Mouse (Mus musculus): Measurements from ENCODE around the gene 4933428G20Rik. TPM values are rescaled to one million over a fixed set of nuclear protein-coding genes. Genes with fewer than 3 reads are reported as not detected.

4933428G20Rik gene
- polyA plus RNA-seq, 1 experiment from 2014 or later, result 0.25 TPM

GRCm38 (mm10) chr11:97539622-97540021, 39.5 kb upstream of the 4933428G20Rik start:
- DNase-seq (ENCODE audit: low spot score) (no peak), ATAC-seq (ENCODE audit: low FRiP score, low TSS enrichment) (no peak)
- 75% methylated on average over 5 of the region's 5 CpGs for WGBS
- no peak for TF ChIP-seq CTCF (IDR thresholded peaks at IDR 0.05; ENCODE audit: low read depth)
- no peak for TF ChIP-seq EP300 (optimal IDR thresholded peaks at IDR 0.05)
- H3K9ac ChIP-seq (ENCODE audit: low read length), result no peak overlapping the region
- H3K4me2 ChIP-seq (replicated peaks; ENCODE audit: low read depth), result no peak overlapping the region
- H3K36me3 ChIP-seq (ENCODE audit: control insufficient read depth, insufficient read depth, low read length), result no peaks in the 10 kb centered on the region
- 0 out of 2 replicates have a peak, but pooled peaks cover 2% of the 10 kb centered on the region for H3K4me1 ChIP-seq (replicated peaks; ENCODE audit: control insufficient read depth, insufficient read depth)
- H3K4me3 ChIP-seq (ENCODE audit: low read depth, low read length), result no peak overlapping the region
- H3K27ac ChIP-seq (replicated peaks), result no peak overlapping the region
- no peaks in the 10 kb centered on the region for H3K9me3 ChIP-seq (ENCODE audit: control insufficient read depth, low read length)
- peaks cover 7% of the 10 kb centered on the region; the same call in 1 of the 2 replicates for H3K27me3 ChIP-seq (ENCODE audit: control insufficient read depth, insufficient read depth, low read length)

DNA sequence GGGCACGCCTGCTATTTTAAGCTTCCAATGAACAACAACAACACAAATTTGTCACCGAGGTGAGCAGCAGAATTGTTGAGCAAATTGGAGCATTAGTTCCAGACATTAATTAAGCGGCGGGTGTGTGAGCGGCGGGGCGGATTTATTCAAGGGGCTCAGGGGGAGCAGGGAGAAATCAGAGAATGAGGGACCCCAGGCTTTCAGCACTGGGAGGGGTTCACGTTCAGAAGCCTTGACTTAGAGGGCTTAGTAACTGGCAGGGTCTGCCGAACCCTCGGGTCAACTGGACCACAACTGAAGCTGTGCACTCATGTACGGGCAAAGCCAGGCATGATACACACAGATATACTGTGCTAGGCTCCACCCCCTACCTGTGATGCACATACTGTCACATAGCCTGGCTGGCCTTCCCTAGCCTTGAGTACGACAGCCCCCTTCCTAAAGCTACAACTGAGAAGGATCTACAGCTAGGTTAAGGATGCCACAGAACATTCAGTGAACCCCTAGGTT, 37.5 kb upstream of the 4933428G20Rik start:
- ATAC-seq (ENCODE audit: low FRiP score, low TSS enrichment) (no peak), DNase-seq (ENCODE audit: low spot score) (no peak)
- Histone ChIP-seq H3K27me3 (ENCODE audit: control insufficient read depth, insufficient read depth, low read length) (peaks cover 15% of the 10 kb centered on the region; the same call in 1 of the 2 replicates), H3K4me3 (ENCODE audit: low read depth, low read length) (no peak overlapping the region; the same call in 1 of the 2 replicates), H3K4me2 (replicated peaks; ENCODE audit: low read depth) (no peak overlapping the region; the same call in 1 of the 2 replicates), H3K9ac (ENCODE audit: low read length) (no peak overlapping the region), H3K4me1 (replicated peaks; ENCODE audit: control insufficient read depth, insufficient read depth) (0 out of 2 replicates have a peak, but pooled peaks cover 5% of the 10 kb centered on the region), H3K27ac (replicated peaks) (no peak overlapping the region), H3K9me3 (ENCODE audit: control insufficient read depth, low read length) (no peaks in the 10 kb centered on the region), H3K36me3 (ENCODE audit: control insufficient read depth, insufficient read depth, low read length) (no peaks in the 10 kb centered on the region)
- WGBS, result 42% methylated on average over 12 of the region's 12 CpGs
- no peak for TF ChIP-seq EP300 (optimal IDR thresholded peaks at IDR 0.05)
- no peak for TF ChIP-seq CTCF (IDR thresholded peaks at IDR 0.05; ENCODE audit: low read depth)

- Histone ChIP-seq H3K27ac (replicated peaks) (no peak overlapping the region), H3K4me2 (replicated peaks; ENCODE audit: low read depth) (peak overlapping the region; percentile 47), H3K9me3 (ENCODE audit: control insufficient read depth, low read length) (no peaks in the 10 kb centered on the region), H3K36me3 (ENCODE audit: control insufficient read depth, insufficient read depth, low read length) (no peaks in the 10 kb centered on the region), H3K27me3 (ENCODE audit: control insufficient read depth, insufficient read depth, low read length) (peaks cover 19% of the 10 kb centered on the region; the same call in 1 of the 2 replicates), H3K4me3 (ENCODE audit: low read depth, low read length) (peak overlapping the region; percentile 31), H3K4me1 (replicated peaks; ENCODE audit: control insufficient read depth, insufficient read depth) (peaks cover 5% of the 10 kb centered on the region; the same call in 1 of the 2 replicates), H3K9ac (ENCODE audit: low read length) (peak overlapping the region; percentile 45; the same call in 1 of the 2 replicates)
- no peak for TF ChIP-seq EP300 (optimal IDR thresholded peaks at IDR 0.05)
- TF ChIP-seq CTCF (IDR thresholded peaks at IDR 0.05; ENCODE audit: low read depth), result peak; percentile 49
- peak; percentile 30; the same call in 1 of the 2 replicates for ATAC-seq (ENCODE audit: low FRiP score, low TSS enrichment)
- DNase-seq (ENCODE audit: low spot score), result peak; percentile 35
- WGBS, result 2% methylated on average over 31 of the region's 36 CpGs
Observed at GRCm38 (mm10) chr11:97536835-97537579, 36.9 kb upstream of the 4933428G20Rik start.

DNA sequence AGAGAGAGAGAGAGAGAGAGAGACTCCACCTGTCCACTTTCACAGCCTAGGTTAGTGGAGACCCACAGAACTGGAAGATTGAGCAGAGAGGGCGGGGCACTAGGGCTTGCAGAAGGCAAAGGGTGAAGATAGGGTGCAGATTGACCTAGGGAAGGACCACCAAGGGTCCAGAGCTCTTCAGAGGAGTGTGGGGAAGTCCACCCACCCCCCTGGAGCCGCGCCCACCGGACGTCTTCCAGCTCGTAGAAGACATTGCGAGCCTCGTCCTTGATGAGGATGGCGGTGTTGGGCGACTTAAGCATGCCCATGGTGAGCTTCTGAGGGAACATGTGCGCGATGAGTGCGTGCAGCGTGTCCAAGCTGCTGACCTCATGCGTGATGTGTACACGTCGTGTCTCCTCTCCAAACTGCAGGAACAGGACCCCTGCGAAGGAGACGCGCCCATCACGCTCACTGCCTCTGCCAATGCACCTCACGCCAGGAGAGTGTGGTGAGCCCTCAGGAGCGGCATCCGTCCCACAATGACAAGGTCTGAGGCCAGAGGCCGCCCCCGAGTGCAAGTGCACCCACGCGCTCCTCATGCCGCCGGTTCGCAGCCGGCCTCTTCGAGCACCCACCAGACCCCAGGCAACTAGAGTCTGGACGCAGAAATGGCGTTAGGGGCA, 36.1 kb upstream of the 4933428G20Rik start:
- H3K27ac ChIP-seq (replicated peaks), result no peak overlapping the region
- H3K4me3 ChIP-seq (ENCODE audit: low read depth, low read length), result peak overlapping the region; percentile 31
- H3K4me2 ChIP-seq (replicated peaks; ENCODE audit: low read depth), result peak overlapping the region; percentile 47
- no peak for DNase-seq (ENCODE audit: low spot score)
- WGBS, result 17% methylated on average over 35 of the region's 35 CpGs
- H3K36me3 ChIP-seq (ENCODE audit: control insufficient read depth, insufficient read depth, low read length), result no peaks in the 10 kb centered on the region
- no peaks in the 10 kb centered on the region for H3K9me3 ChIP-seq (ENCODE audit: control insufficient read depth, low read length)
- no peak overlapping the region for H3K9ac ChIP-seq (ENCODE audit: low read length)
- H3K4me1 ChIP-seq (replicated peaks; ENCODE audit: control insufficient read depth, insufficient read depth), result peaks cover 5% of the 10 kb centered on the region; the same call in 1 of the 2 replicates
- peaks cover 19% of the 10 kb centered on the region; the same call in 1 of the 2 replicates for H3K27me3 ChIP-seq (ENCODE audit: control insufficient read depth, insufficient read depth, low read length)
- TF ChIP-seq EP300 (optimal IDR thresholded peaks at IDR 0.05) (no peak), CTCF (IDR thresholded peaks at IDR 0.05; ENCODE audit: low read depth) (no peak)
- no peak for ATAC-seq (ENCODE audit: low FRiP score, low TSS enrichment)

DNA sequence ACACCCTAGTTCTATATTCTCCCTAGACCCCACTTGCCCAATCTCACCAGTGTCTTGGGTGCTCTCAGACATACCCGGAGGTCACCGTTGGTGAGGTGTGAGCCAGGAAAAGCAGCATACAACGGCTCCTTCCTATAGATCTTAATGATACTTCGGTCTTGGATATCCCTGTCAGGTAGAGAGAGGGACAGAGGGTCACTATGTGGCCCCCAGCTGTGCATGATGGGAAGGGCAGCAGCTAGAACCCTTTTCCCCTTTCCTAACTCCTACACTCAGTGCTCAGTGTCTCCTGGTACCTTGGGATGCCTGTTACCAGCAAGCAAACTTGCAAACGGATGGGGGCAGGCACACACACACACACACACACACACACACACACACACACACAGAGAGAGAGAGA, 35.5 kb upstream of the 4933428G20Rik start:
- no peak for ATAC-seq (ENCODE audit: low FRiP score, low TSS enrichment)

More for the DNA sequence above, 35.5 kb upstream of the 4933428G20Rik start:
- Histone ChIP-seq H3K4me3 (ENCODE audit: low read depth, low read length) (no peak overlapping the region), H3K27me3 (ENCODE audit: control insufficient read depth, insufficient read depth, low read length) (peaks cover 19% of the 10 kb centered on the region; the same call in 1 of the 2 replicates), H3K4me2 (replicated peaks; ENCODE audit: low read depth) (no peak overlapping the region), H3K9me3 (ENCODE audit: control insufficient read depth, low read length) (no peaks in the 10 kb centered on the region), H3K36me3 (ENCODE audit: control insufficient read depth, insufficient read depth, low read length) (no peaks in the 10 kb centered on the region), H3K4me1 (replicated peaks; ENCODE audit: control insufficient read depth, insufficient read depth) (peaks cover 5% of the 10 kb centered on the region; the same call in 1 of the 2 replicates), H3K27ac (replicated peaks) (no peak overlapping the region), H3K9ac (ENCODE audit: low read length) (no peak overlapping the region)
- TF ChIP-seq EP300 (optimal IDR thresholded peaks at IDR 0.05), result no peak
- TF ChIP-seq CTCF (IDR thresholded peaks at IDR 0.05; ENCODE audit: low read depth), result no peak
- 34% methylated on average over 5 of the region's 5 CpGs for WGBS
- no peak for DNase-seq (ENCODE audit: low spot score)

Data from stomach, postnatal 0 days (tissue).